Mouse (Mus musculus) embryonic fibroblast, embryonic 13.5 days (primary cell): ENCODE results near the gene Gm49486.

Source experiments
- CTCF ChIP-seq: IDR thresholded peaks from 2 replicates; pipeline ENCODE4 v1.5.1; 2011; ENCODE audit warnings: mild to moderate bottlenecking, control low read depth, low read length, moderate library complexity, borderline replicate concordance; ENCODE audit not compliant: insufficient read depth
- POLR2A ChIP-seq: IDR thresholded peaks from 2 replicates; pipeline ENCODE4 v1.6.1; 2011; ENCODE audit warnings: low read depth, mild to moderate bottlenecking, control low read depth, low read length, moderate library complexity

DNA sequence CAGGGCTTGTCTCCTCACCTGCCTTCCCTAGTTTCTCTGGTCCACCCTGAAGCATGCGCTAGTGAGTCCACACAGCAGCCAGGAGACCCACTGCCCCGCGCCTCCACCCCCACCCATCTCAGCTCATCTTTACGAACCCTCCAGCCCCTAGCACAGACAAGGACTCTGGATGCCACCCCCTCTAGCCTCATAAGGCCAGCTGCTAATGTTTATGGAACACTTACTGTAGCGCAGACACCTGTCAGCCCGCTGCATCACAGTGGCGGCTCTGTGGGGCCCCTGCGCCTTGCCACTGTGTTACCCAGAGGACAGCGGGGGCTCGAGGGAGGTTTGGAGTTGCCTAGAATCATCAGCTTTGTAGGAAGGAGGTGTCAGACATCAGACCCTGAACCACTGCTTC lies 26.6 kb upstream of the Gm49486 start:
- TF ChIP-seq POLR2A (no peak), CTCF (no peak)
